Mouse (Mus musculus): ENCODE measurements around the gene Kcnrg.

Kcnrg gene

DNA sequence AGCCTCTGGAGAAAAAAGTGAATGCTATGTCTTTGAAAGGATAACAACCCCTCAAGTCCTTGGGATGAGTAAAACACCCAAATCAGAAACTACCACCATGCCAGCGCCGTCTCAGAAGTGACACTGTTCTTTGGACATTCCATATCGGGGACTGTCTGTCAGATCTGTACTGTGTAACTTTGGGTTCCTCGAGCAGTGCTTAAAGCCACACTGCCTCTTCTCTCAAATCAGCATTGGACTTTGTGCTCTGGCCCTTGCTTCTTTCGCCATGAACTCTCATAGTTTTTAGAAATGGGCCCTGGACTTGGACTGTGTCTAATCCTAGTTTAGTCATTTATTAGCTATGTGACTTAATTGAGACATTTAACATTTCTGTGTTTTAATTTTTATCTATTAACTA lies 4.5 kb downstream of the Kcnrg start:
- TF ChIP-seq GATA4 (IDR thresholded peaks at IDR 0.05; ENCODE audit: insufficient replicate concordance, low read length): no peak

DNA sequence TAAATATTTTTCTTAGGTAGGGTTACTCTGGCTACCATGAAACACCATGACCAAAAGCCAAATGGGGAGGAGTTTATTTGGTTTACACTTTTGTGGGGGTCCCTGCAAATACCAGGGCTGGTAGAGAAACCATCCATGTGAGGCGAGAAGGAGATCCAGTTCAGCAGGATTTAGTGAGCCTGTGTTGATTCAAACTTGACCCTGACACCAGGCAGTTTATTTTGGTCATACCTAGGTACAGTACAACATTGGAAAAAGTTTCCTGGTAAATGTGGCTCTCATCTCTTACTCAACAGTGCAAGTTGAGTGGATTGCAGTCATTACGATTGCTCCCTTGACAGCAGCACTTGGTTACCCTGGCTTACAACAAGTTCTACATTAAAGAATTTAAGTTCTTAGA lies 6.1 kb downstream of the Kcnrg start:
- TF ChIP-seq GATA4 (IDR thresholded peaks at IDR 0.05; ENCODE audit: insufficient replicate concordance, low read length): no peak

DNA sequence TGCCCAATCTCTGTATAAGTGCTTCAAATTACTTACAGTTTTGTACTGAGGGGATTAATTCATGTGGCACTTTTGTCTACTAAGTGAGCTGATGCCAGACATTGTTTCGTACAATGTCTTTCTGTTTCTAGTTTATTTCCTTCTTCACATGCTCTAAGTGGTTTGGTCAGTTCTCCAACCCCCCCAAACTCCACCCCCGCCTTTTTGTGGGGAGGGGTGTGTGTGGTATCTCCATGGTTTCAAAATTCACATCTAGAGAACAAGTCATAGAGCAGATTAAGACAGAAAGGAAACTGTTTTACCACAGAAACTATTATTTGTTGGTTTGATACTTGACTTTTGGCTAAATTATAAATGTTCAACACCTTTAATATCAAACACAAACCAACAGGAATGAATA lies 13.1 kb downstream of the Kcnrg start:
- TF ChIP-seq GATA4 (IDR thresholded peaks at IDR 0.05; ENCODE audit: insufficient replicate concordance, low read length): no peak

- no peak for TF ChIP-seq GATA4 (IDR thresholded peaks at IDR 0.05; ENCODE audit: insufficient replicate concordance, low read length)
Measured at GRCm38 (mm10) chr14:61635969-61636368, 28.7 kb downstream of the Kcnrg start.

GRCm38 (mm10) chr14:61642668-61643067 lies 35.4 kb downstream of the Kcnrg start:
- no peak for TF ChIP-seq GATA4 (IDR thresholded peaks at IDR 0.05; ENCODE audit: insufficient replicate concordance, low read length)

GRCm38 (mm10) chr14:61645547-61645946 lies 38.3 kb downstream of the Kcnrg start:
- TF ChIP-seq GATA4 (IDR thresholded peaks at IDR 0.05; ENCODE audit: insufficient replicate concordance, low read length): no peak

- no peak for TF ChIP-seq GATA4 (IDR thresholded peaks at IDR 0.05; ENCODE audit: insufficient replicate concordance, low read length)
Measured at GRCm38 (mm10) chr14:61647182-61647880, 40.1 kb downstream of the Kcnrg start.

DNA sequence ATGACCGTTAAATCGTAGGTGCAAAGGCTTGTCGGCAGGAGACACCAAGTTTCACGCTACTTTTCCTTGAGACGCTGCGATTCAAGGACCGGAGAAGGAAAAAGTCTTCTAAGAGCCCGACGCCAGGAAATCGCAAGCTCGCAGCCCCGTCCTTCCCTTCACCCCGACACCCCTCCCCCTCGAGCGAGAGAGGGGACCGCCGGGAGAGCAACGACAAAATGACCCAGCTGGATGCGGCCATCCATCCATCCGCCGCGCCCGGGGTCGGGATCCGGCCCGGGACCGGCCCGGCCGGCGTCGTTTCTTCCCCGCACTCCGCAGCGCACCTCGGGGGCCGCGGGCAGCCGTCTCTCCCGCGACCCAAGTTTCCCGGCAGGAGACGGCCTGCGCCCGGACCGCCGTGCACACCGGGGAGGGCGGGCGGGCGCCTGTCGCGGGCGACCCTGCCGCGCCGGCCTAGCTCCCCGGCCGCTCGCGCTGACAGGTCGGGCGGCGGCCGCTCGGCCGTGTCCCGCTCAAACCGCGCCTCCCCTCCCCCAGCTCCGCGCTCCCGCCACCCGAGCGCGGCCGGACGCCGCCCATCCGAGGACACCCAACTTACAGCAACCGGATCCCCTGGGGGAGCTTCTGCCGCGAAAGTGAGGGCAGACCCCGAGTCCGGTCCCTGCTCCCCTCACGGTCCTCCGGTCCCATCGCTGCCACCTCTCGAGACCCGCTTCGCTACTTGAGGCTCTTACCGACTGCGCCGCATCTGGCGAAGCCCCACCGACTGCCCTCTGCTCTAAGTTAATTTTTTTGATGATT lies 40.8 kb downstream of the Kcnrg start:
- 0 out of 2 replicates have a peak, but pooled peaks have one; percentile 2 for TF ChIP-seq GATA4 (IDR thresholded peaks at IDR 0.05; ENCODE audit: insufficient replicate concordance, low read length)

GRCm38 (mm10) chr14:61648685-61649504 lies 41.6 kb downstream of the Kcnrg start:
- TF ChIP-seq GATA4 (IDR thresholded peaks at IDR 0.05; ENCODE audit: insufficient replicate concordance, low read length): no peak

GRCm38 (mm10) chr14:61650291-61650960 lies 43.2 kb downstream of the Kcnrg start:
- no peak for TF ChIP-seq GATA4 (IDR thresholded peaks at IDR 0.05; ENCODE audit: insufficient replicate concordance, low read length)

DNA sequence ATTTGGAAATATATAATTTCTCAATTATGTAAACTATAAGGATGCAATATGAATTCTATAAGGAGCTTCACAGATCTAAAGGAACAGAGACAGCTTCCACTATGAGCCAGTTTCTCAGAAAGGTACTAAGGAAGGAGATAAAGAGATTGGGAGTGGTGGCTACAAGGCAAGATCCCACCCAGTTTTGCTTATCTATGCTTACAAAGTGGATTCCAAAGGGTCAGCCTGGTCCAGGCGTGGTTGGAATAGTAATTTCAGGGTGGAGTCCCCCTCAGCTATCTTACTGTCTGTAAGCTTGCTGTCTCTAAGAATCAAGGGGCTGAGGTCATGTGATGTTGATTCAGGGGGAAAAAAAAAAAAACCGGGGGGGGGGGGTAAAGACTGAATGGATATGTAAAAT lies 49.2 kb downstream of the Kcnrg start:
- TF ChIP-seq GATA4 (IDR thresholded peaks at IDR 0.05; ENCODE audit: insufficient replicate concordance, low read length): no peak

- TF ChIP-seq GATA4 (IDR thresholded peaks at IDR 0.05; ENCODE audit: insufficient replicate concordance, low read length): no peak
Measured at GRCm38 (mm10) chr14:61661496-61661895, 54.2 kb downstream of the Kcnrg start.

- no peak for TF ChIP-seq GATA4 (IDR thresholded peaks at IDR 0.05; ENCODE audit: insufficient replicate concordance, low read length)
Measured at GRCm38 (mm10) chr14:61662307-61662706, 55.0 kb downstream of the Kcnrg start.

Measured in liver, adult (tissue).